Mouse (Mus musculus): ENCODE data around the gene Ccdc181. TPM values are rescaled to one million over a fixed set of nuclear protein-coding genes. Genes with fewer than 3 reads are reported as not detected.

Ccdc181 gene
- total and polyA plus RNA-seq, 3 experiments: 8.8 to 12.1 (median 10.6) TPM

DNA sequence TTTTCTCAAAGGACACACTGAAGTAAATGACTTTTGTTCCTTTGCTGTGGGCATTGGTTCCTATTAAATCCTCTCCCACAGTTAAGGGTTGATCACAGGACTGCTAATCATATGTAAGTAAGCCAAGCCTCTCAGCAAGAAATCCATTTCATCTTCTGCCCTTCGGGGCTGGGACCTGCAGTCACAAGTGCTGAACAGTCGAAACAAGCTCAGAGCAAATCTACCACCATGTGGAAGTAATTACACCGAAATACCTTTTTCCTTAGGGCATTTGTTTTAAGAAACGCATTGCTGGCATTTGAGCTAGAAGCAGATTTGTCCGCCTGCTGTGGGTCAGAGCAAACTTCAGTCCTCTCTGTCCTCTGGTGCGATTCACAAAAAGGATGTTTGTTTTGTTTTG, 1.7 kb upstream of the Ccdc181 start:
- no peak for DNase-seq (ENCODE audit: extremely low read depth)
- Histone ChIP-seq H3K79me2 (replicated peaks; ENCODE audit: control insufficient read depth, extremely low read depth, insufficient read depth, poor library complexity, severe bottlenecking) (0 out of 2 replicates have a peak, but pooled peaks cover 2% of the 10 kb centered on the region), H3K27ac (ENCODE audit: insufficient read depth, low read depth) (no peak overlapping the region), H3K4me2 (ENCODE audit: insufficient read depth, low read depth, poor library complexity, severe bottlenecking) (no peak overlapping the region), H3K4me3 (replicated peaks in 1 of 3; ENCODE audit: low read depth in 2 of 3, low read length in 2 of 3, poor library complexity in 1 of 3) (no peak overlapping the region), H3K36me3 (replicated peaks in 1 of 2; ENCODE audit: control insufficient read depth in 1 of 2, insufficient read depth in 1 of 2, low read length in 1 of 2) (no peaks in the 10 kb centered on the region), H3K4me1 (ENCODE audit: control insufficient read depth in 1 of 2, insufficient read depth in 2 of 2) (no peaks in the 10 kb centered on the region; a peak in 1 of 4 replicates), H3K27me3 (replicated peaks) (no peaks in the 10 kb centered on the region), H3K9ac (ENCODE audit: insufficient read depth, low read depth) (no peak overlapping the region), H3K9me3 (replicated peaks; ENCODE audit: low read length) (no peaks in the 10 kb centered on the region)
- dilution Hi-C loops (cut with MboI; ENCODE audit: extremely low pct_ligation_motif_present, extremely low pct_unique_long_range_greater_than_20kb, low sequenced_read_pairs) (no loop called here), in situ Hi-C loops (cut with MboI; ENCODE audit: low pct_ligation_motif_present, low pct_unique_long_range_greater_than_20kb, low sequenced_read_pairs) (no loop called here)
- no peak for TF ChIP-seq RAD21 (IDR thresholded peaks at IDR 0.05; ENCODE audit: low read depth, low read length)
- no peak for TF ChIP-seq JUN (IDR thresholded peaks at IDR 0.05; ENCODE audit: insufficient read depth, low read depth, low read length)
- TF ChIP-seq HCFC1 (IDR thresholded peaks at IDR 0.05; ENCODE audit: low read depth, low read length): no peak
- no peak for TF ChIP-seq TBP (conservative IDR thresholded peaks at IDR 0.05; ENCODE audit: low read depth, low read length)
- TF ChIP-seq GABPA (IDR thresholded peaks at IDR 0.05; ENCODE audit: insufficient replicate concordance, low read depth, low read length): no peak
- TF ChIP-seq MAX (IDR thresholded peaks at IDR 0.05; ENCODE audit: low read length): no peak
- TF ChIP-seq MXI1 (IDR thresholded peaks at IDR 0.05; ENCODE audit: low read depth, low read length): no peak
- no peak for TF ChIP-seq USF1 (IDR thresholded peaks at IDR 0.05; ENCODE audit: low read depth, low read length)

DNA sequence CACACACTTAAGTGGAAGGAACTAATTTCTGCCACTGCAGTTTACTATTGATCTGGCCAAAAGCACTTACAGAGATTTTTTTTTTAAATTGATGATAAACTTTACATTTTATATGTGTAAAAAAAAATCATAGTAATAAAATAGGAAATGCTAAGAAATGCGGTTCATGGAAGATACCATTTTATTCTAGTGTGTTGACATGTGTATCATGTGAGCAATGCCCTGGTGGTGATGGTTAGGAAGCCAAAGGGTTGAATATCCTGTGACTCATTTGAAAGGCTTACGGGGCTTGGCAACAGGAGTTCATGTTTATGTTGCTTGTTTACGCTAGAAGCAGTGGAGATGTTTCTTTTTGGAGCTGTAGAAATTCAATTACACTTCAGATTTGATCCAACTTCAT, 1.2 kb downstream of the Ccdc181 start:
- peak; percentile 47 for DNase-seq (ENCODE audit: extremely low read depth)
- dilution Hi-C loops (cut with MboI; ENCODE audit: extremely low pct_ligation_motif_present, extremely low pct_unique_long_range_greater_than_20kb, low sequenced_read_pairs): no loop called here

DNA sequence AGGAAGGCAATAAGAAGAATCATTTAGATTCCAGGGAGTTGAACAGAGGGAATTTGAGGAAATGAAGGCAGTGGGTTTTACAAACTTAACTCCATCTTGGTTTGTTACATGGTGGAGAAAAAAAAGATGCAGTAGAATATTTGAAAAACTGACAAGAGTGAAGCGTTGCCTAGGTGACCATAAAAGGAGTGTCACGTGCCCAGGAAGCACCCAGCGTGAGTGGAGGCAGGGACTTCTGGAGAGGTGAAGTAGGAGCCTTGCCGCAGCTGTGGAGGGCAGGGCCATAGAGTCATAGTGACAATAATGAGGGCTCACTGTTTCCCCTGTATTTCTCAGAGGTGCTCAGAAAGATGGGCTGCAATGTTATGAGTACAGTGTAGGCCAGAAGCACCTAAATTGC, 3.9 kb downstream of the Ccdc181 start:
- DNase-seq (ENCODE audit: extremely low read depth): no peak
- Histone ChIP-seq H3K9me3 (replicated peaks; ENCODE audit: low read length) (no peaks in the 10 kb centered on the region), H3K27me3 (replicated peaks) (no peaks in the 10 kb centered on the region), H3K36me3 (replicated peaks in 1 of 2; ENCODE audit: control insufficient read depth in 1 of 2, insufficient read depth in 1 of 2, low read length in 1 of 2) (peaks cover 7 to 27% of the 10 kb centered on the region in 2 experiments), H3K9ac (ENCODE audit: insufficient read depth, low read depth) (no peak overlapping the region), H3K4me2 (ENCODE audit: insufficient read depth, low read depth, poor library complexity, severe bottlenecking) (no peak overlapping the region), H3K79me2 (replicated peaks; ENCODE audit: control insufficient read depth, extremely low read depth, insufficient read depth, poor library complexity, severe bottlenecking) (0 out of 2 replicates have a peak, but pooled peaks cover 2% of the 10 kb centered on the region), H3K4me1 (ENCODE audit: control insufficient read depth in 1 of 2, insufficient read depth in 2 of 2) (no peaks in the 10 kb centered on the region; a peak in 1 of 4 replicates), H3K27ac (ENCODE audit: insufficient read depth, low read depth) (no peak overlapping the region), H3K4me3 (replicated peaks in 1 of 3; ENCODE audit: low read depth in 2 of 3, low read length in 2 of 3, poor library complexity in 1 of 3) (no peak overlapping the region)
- dilution Hi-C loops (cut with MboI; ENCODE audit: extremely low pct_ligation_motif_present, extremely low pct_unique_long_range_greater_than_20kb, low sequenced_read_pairs): no loop called here
- TF ChIP-seq JUN (IDR thresholded peaks at IDR 0.05; ENCODE audit: insufficient read depth, low read depth, low read length) (no peak), NELFE (IDR thresholded peaks at IDR 0.05; ENCODE audit: low read depth, low read length) (no peak), MAFK (IDR thresholded peaks at IDR 0.05; ENCODE audit: insufficient replicate concordance, low read length) (no peak), TBP (conservative IDR thresholded peaks at IDR 0.05; ENCODE audit: low read depth, low read length) (no peak), IRF4 (IDR thresholded peaks at IDR 0.05; ENCODE audit: low read depth, low read length) (no peak), ZC3H11A (IDR thresholded peaks at IDR 0.05; ENCODE audit: low read depth, low read length) (no peak), USF1 (IDR thresholded peaks at IDR 0.05; ENCODE audit: low read depth, low read length) (no peak), E2F4 (IDR thresholded peaks at IDR 0.05; ENCODE audit: insufficient replicate concordance, low read depth, low read length) (no peak), RAD21 (IDR thresholded peaks at IDR 0.05; ENCODE audit: low read depth, low read length) (no peak), CHD2 (IDR thresholded peaks at IDR 0.05; ENCODE audit: low read length) (no peak), BHLHE40 (IDR thresholded peaks at IDR 0.05; ENCODE audit: low read depth, low read length) (no peak), MAX (IDR thresholded peaks at IDR 0.05; ENCODE audit: low read length) (no peak), POLR2A (IDR thresholded peaks at IDR 0.05; ENCODE audit: low read depth, low read length) (no peak), ZKSCAN1 (IDR thresholded peaks at IDR 0.05; ENCODE audit: borderline replicate concordance, low read depth, low read length) (no peak), MXI1 (IDR thresholded peaks at IDR 0.05; ENCODE audit: low read depth, low read length) (no peak), PAX5 (IDR thresholded peaks at IDR 0.05; ENCODE audit: low read length) (no peak), ZMIZ1 (IDR thresholded peaks at IDR 0.05; ENCODE audit: low read depth, low read length) (no peak), USF2 (conservative IDR thresholded peaks at IDR 0.05; ENCODE audit: low read depth, low read length) (no peak), KAT2A (IDR thresholded peaks at IDR 0.05; ENCODE audit: insufficient replicate concordance, low read length) (no peak)
- in situ Hi-C loops (cut with MboI; ENCODE audit: low pct_ligation_motif_present, low pct_unique_long_range_greater_than_20kb, low sequenced_read_pairs): no loop called here

More for the DNA sequence above, 1.2 kb downstream of the Ccdc181 start:
- Histone ChIP-seq H3K27me3 (replicated peaks) (no peaks in the 10 kb centered on the region), H3K27ac (ENCODE audit: insufficient read depth, low read depth) (no peak overlapping the region), H3K9ac (ENCODE audit: insufficient read depth, low read depth) (no peak overlapping the region), H3K4me1 (ENCODE audit: control insufficient read depth in 1 of 2, insufficient read depth in 2 of 2) (no peaks in the 10 kb centered on the region; a peak in 1 of 4 replicates), H3K9me3 (replicated peaks; ENCODE audit: low read length) (no peaks in the 10 kb centered on the region), H3K4me3 (replicated peaks in 1 of 3; ENCODE audit: low read depth in 2 of 3, low read length in 2 of 3, poor library complexity in 1 of 3) (peak overlapping the region in 1 of 3 experiments; percentile 72), H3K79me2 (replicated peaks; ENCODE audit: control insufficient read depth, extremely low read depth, insufficient read depth, poor library complexity, severe bottlenecking) (0 out of 2 replicates have a peak, but pooled peaks cover 2% of the 10 kb centered on the region), H3K36me3 (replicated peaks in 1 of 2; ENCODE audit: control insufficient read depth in 1 of 2, insufficient read depth in 1 of 2, low read length in 1 of 2) (peaks cover 4 to 12% of the 10 kb centered on the region in 2 experiments), H3K4me2 (ENCODE audit: insufficient read depth, low read depth, poor library complexity, severe bottlenecking) (no peak overlapping the region)
- in situ Hi-C loops (cut with MboI; ENCODE audit: low pct_ligation_motif_present, low pct_unique_long_range_greater_than_20kb, low sequenced_read_pairs): no loop called here
- no peak for TF ChIP-seq RAD21 (IDR thresholded peaks at IDR 0.05; ENCODE audit: low read depth, low read length)
- no peak for TF ChIP-seq SIN3A (IDR thresholded peaks at IDR 0.05; ENCODE audit: low read length)
- TF ChIP-seq IRF4 (IDR thresholded peaks at IDR 0.05; ENCODE audit: low read depth, low read length): no peak

Data from CH12.LX (cell line).